Mouse (Mus musculus): Measurements from ENCODE around the gene Myg1.

Gene Myg1

DNA sequence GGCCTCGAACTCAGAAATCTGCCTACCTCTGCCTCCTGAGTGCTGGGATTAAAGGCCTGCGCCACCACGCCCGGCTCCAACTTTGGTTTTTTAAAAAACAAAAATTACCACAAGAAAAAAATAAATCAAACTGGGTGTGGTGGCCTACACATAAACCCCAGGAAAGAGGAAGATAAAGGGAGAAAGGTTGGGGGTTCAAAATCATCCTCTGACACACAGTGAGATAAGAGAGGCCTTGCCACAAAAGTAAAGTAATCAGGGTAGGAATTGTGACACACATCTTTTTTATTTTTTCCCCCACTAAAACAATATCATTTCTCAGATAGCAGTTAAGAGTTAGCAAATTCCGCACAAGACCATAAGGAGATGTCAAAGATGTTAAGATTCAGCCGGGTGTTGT, 52.2 kb downstream of the Myg1 start:
- no peak for DNase-seq (ENCODE audit: inconsistent ontology term)

DNA sequence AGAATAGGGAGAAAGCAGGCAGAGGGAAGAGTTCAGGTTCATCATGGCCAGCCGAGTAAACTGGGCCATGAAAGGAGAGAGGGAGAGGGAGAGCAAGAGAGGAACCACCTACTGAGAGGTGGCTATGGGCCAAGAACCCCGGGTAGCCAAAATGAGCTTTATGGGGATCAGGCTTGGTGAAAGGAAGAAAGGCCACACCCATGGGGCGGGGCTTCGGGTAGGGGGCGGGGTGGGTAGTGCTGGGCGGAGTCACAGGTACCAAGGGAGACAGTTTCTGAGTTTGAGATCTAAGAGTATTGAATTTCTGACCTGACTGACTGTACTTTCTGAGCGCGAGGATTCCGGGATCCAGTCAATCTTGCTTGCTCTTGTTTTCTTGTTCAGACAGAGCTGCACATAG, 55.1 kb downstream of the Myg1 start:
- DNase-seq (ENCODE audit: inconsistent ontology term), result no peak
